Mouse (Mus musculus) cerebellum, adult 8-10 months (tissue): Measurements from ENCODE around the gene Smarcd2.

Experiments
- DNase-seq: peaks from one replicate; pipeline ENCODE4 v3.0.0; 2022

The Smarcd2 gene

DNA sequence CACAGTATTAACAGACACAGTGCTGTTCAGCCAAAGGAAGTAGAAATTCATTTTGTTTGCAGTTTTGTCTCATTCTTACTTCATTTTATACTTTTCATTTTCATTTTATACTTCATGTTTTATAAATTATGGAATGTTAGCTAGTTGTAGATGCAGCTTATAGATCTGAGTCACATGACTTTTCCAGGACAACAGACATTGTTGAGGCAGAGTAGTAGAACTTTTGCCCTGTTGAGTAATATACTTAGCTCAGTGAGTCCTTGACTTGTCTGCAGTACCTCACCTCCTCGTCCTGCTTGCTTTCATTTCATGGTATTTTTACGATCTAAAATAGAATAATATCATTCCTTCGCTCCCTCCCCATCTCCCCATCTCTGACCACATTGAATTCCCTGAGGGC is 52.2 kb downstream of the Smarcd2 start:
- no peak for DNase-seq

DNA sequence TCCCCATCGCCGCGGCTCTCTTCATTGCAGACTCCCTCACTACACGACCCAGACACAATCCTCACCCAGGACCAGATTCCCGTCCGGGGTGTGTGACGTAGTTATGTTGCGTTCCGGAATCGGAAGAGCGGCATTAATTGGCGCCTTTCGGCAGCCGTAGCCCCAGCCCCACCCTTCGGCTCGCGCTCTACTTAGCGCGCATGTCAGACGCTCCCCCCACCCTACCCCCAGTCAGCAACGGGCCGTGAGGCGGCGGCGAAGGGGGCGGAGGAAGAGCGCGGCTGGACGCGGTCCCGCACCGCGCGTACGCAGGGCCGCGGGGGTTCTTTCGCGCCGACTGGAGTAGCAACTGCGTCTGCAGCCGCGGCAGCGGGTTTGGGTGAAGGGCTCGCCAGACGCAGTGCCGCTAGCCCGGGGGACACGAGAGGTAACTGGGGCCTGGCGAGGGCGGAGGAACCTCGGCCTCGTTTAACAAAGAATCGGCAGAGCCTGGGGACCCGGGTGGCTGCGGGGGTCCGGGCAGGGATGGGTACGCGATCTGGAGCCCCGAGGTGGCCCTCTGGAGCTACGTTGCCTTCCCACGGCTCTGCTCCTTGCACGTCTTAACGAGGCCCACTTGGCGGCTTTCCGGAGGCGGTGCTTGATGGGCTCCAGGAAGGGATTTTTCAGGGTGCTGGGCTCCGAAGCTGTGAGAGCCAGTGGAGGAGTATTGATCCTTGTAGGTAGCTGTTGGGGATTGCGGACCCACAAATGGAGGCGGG is 55.9 kb downstream of the Smarcd2 start, which contains the start of gene Ddx42:
TSS of gene Ddx42 (plus strand) at position 197 of the 761 bp plus-strand sequence.
- peak; percentile 89 for DNase-seq

DNA sequence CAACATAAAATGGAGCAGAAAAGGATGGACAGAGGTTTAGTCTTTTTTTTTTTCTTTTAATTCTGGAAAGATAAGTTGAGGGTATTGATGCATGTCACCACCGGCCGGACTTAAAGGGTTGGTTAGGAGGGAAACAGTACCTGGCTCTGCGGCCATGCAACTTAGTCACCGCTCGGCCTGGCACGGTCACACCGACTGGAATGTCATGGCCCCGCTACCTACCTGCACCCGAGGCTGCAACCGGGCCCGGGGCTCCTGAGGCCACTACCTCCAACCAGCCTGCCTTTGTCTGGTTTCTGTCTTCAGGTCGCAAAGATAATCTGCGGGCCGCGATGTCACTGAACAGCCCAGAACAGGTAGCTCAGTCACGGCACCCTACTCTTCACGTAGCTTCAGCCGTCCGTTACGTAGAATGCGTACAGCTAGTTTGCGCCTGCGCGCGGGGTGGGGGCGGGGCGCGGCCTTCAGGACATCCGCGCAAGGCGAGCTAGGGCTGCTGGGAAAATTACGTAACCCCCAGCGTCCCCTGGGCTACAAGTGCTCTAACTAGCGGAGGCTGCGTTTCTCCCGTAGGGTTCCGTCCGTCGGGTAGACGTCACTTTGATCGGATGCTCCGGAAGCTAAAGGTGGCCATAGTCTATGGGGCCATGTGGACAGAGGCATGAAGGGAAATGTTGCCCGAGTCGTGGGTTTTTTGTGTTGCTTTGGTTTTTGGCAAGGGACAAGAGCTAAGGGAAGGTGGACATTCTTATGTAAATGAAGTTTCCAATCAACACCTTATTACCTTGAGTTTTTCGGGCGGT is 56.6 kb downstream of the Smarcd2 start, which contains the start of gene Ccdc47:
TSS of gene Ccdc47 (minus strand) at position 418 of the 803 bp plus-strand sequence.
- DNase-seq: peak; percentile 95

DNA sequence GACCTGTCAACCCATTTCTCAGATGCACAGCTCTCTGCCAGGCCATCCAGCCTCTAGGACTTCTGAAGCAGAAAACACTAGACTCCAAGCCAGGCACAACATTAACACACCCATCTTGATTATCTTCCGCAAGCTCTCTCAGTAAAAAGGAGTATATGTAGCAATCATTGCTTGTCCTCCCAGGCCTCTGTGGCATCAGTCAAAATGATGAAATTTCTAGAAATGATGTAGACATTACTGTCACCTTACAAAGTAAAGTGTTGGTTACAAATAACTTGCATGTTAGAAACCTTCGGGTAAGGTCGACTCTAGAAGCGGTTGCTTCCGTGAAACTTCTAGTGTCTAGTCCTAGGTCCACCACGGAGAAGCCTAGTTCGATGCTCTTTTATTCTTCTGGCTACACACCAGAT is 57.3 kb downstream of the Smarcd2 start:
- no peak for DNase-seq

DNA sequence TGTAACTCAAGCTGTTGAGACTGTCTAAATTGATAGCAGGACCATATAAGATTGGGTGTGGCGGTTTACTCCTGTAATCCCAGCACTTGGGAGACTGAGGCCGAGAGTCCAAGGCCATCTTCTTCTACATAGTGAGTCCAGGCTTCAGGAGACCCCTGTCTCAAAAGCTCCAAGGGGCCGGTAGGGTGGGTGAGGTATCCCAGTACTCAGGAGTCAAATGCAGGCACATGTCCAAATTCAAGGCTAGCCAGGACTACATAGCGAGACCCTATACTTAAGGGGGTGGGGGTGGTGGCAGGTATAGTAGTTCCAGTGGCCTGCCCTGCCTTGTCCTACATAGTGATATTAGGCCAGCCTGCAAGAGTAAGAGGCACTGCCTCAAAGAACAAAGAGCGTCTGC is 57.9 kb downstream of the Smarcd2 start:
- no peak for DNase-seq
